8 mouse cellular contexts compared by ENCODE assay signal in genomic region chr6:67267408-67268244, GRCm38 (mm10). TPM values are rescaled to one million over a fixed set of nuclear protein-coding genes. Genes with fewer than 3 reads are reported as not detected.
DNase-seq lines count a peak whose midpoint lies in the region; ATAC-seq and TF ChIP-seq lines count a peak whose summit lies in the region.

No protein-coding gene starts in this region.

- peaks cover 46% of the 10 kb centered on the region for H3K4me1 ChIP-seq in E14TG2a.4 (replicated peaks; ENCODE audit: low read depth, low read length)
- 0 out of 2 replicates have a peak, but pooled peaks cover 2% of the 10 kb centered on the region for H3K4me1 ChIP-seq in bone marrow macrophage, adult 2 months (ENCODE audit: control insufficient read depth, insufficient read depth, low read length)
- H3K4me1 ChIP-seq in erythroblast, embryonic 14.5 days (ENCODE audit: control insufficient read depth), result peaks cover 45% of the 10 kb centered on the region
- peaks cover 7% of the 10 kb centered on the region; the same call in 1 of the 2 replicates for H3K4me1 ChIP-seq in heart, embryonic 15.5 days (replicated peaks)
- H3K4me1 ChIP-seq in lung, adult 2 months (ENCODE audit: control insufficient read depth, insufficient read depth, low read length), result peaks cover 2% of the 10 kb centered on the region
- peaks cover 19% of the 10 kb centered on the region for H3K4me1 ChIP-seq in neural tube, embryonic 15.5 days

- H3K4me2 ChIP-seq in heart, embryonic 15.5 days, result peak overlapping the region; percentile 72
- H3K4me2 ChIP-seq in neural tube, embryonic 15.5 days, result peak overlapping the region; percentile 86

- H3K27ac ChIP-seq in bone marrow macrophage, adult 2 months (ENCODE audit: insufficient read depth, low read depth, low read length), result peak overlapping the region; percentile 74
- H3K27ac ChIP-seq in heart, embryonic 15.5 days, result peak overlapping the region; percentile 93
- H3K27ac ChIP-seq in neural tube, embryonic 15.5 days (replicated peaks), result peak overlapping the region; percentile 87

- H3K9ac ChIP-seq in heart, embryonic 15.5 days, result peak overlapping the region; percentile 99
- H3K9ac ChIP-seq in neural tube, embryonic 15.5 days (replicated peaks), result peak overlapping the region; percentile 84

- peak; percentile 25 for ATAC-seq in heart, embryonic 15.5 days (replicated peaks; ENCODE audit: insufficient number of reproducible peaks, insufficient read depth, low FRiP score, low read depth)
- ATAC-seq in neural tube, embryonic 15.5 days (ENCODE audit: low FRiP score), result peak; percentile 68

- no peak for TF ChIP-seq POLR2A in bone marrow macrophage, adult 2 months (IDR thresholded peaks at IDR 0.05; ENCODE audit: borderline replicate concordance, low read depth, low read length)
- no peak for TF ChIP-seq POLR2A in lung, adult 2 months (IDR thresholded peaks at IDR 0.05; ENCODE audit: borderline replicate concordance, extremely low read depth, low read depth, low read length)

- H3K9me3 ChIP-seq in E14TG2a.4 (ENCODE audit: low read length), result no peaks in the 10 kb centered on the region
- H3K9me3 ChIP-seq in erythroblast, embryonic 14.5 days (ENCODE audit: control insufficient read depth, low read length), result no peaks in the 10 kb centered on the region
- H3K9me3 ChIP-seq in heart, embryonic 15.5 days (replicated peaks), result no peaks in the 10 kb centered on the region
- no peaks in the 10 kb centered on the region for H3K9me3 ChIP-seq in neural tube, embryonic 15.5 days (replicated peaks)

- TF ChIP-seq CTCF in E14TG2a.4 (conservative IDR thresholded peaks at IDR 0.05; ENCODE audit: low read length), result no peak
- no peak for TF ChIP-seq CTCF in bone marrow macrophage, adult 2 months (IDR thresholded peaks at IDR 0.05; ENCODE audit: low read depth, low read length)
- no peak for TF ChIP-seq CTCF in lung, adult 2 months (IDR thresholded peaks at IDR 0.05; ENCODE audit: insufficient read depth, low read length)

- WGBS in heart, embryonic 15.5 days, result under 1% methylated on average over 62 of the region's 65 CpGs
- WGBS in lung, adult 2 months, result under 1% methylated on average over 65 of the region's 65 CpGs
- WGBS in neural tube, embryonic 15.5 days, result under 1% methylated on average over 65 of the region's 65 CpGs

- peak overlapping the region; percentile 100 for H3K4me3 ChIP-seq in E14TG2a.4 (replicated peaks; ENCODE audit: low read length)
- H3K4me3 ChIP-seq in bone marrow macrophage, adult 2 months (ENCODE audit: insufficient read depth, low read length), result peak overlapping the region; percentile 86
- H3K4me3 ChIP-seq in erythroblast, embryonic 14.5 days (replicated peaks), result peak overlapping the region; percentile 97
- peak overlapping the region; percentile 89 for H3K4me3 ChIP-seq in heart, embryonic 15.5 days
- peak overlapping the region; percentile 96 for H3K4me3 ChIP-seq in lung, adult 2 months (replicated peaks; ENCODE audit: extremely low read depth, low read depth, low read length)
- peak overlapping the region; percentile 100 for H3K4me3 ChIP-seq in neural tube, embryonic 15.5 days (replicated peaks)

- H3K27me3 ChIP-seq in E14TG2a.4 (ENCODE audit: insufficient read depth, low read length), result no peaks in the 10 kb centered on the region
- H3K27me3 ChIP-seq in erythroblast, embryonic 14.5 days (ENCODE audit: control insufficient read depth), result no peaks in the 10 kb centered on the region
- no peaks in the 10 kb centered on the region for H3K27me3 ChIP-seq in heart, embryonic 15.5 days
- H3K27me3 ChIP-seq in neural tube, embryonic 15.5 days (replicated peaks), result no peaks in the 10 kb centered on the region

- DNase-seq in kidney, postnatal 14 days, result peak; percentile 42
- DNase-seq in lung, adult 2 months, result peak; percentile 48
- peak; percentile 64 for DNase-seq in thymus, postnatal 0 days (ENCODE audit: low spot score)

- H3K36me3 ChIP-seq in E14TG2a.4 (ENCODE audit: insufficient read depth, low read length), result peaks cover 49% of the 10 kb centered on the region
- peaks cover 41% of the 10 kb centered on the region for H3K36me3 ChIP-seq in erythroblast, embryonic 14.5 days (ENCODE audit: control insufficient read depth)
- peaks cover 8% of the 10 kb centered on the region for H3K36me3 ChIP-seq in heart, embryonic 15.5 days
- H3K36me3 ChIP-seq in neural tube, embryonic 15.5 days, result peaks cover 3% of the 10 kb centered on the region; the same call in 1 of the 2 replicates

RNA-seq across cellular contexts. Expression of gene Serbp1, which starts 29.6 kb away (rescaled TPM):
- polyA plus RNA-seq in bone marrow macrophage, adult 2 months (2012; ENCODE audit: insufficient read depth, insufficient read length, missing spikeins), result 378 and 404 TPM in 2 replicates
- 147 and 191 TPM in 2 replicates for polyA plus RNA-seq in erythroblast, embryonic 14.5 days (2012)
- polyA plus RNA-seq in heart, embryonic 15.5 days (2015; fragmentation: Nextera tagmentation; extraction: Ambion mirVana), result 292 and 296 TPM in 2 replicates
- 53.4 TPM in 2 replicates for polyA plus RNA-seq in lung, adult 2 months (2012; rRNA removed)
- 293 and 341 TPM in 2 replicates for polyA plus RNA-seq in neural tube, embryonic 15.5 days (2015; fragmentation: Nextera tagmentation; extraction: Ambion mirVana)
- polyA plus RNA-seq in thymus, postnatal 0 days (2015; fragmentation: Nextera tagmentation; extraction: Ambion mirVana), result 518 and 533 TPM in 2 replicates

Comparison
In these comparisons a context has a peak if more than half of its experiments do, and no peak if none do; other contexts are left out.
1. Peak in every context shown above with its lines: DNase-seq, ATAC-seq, H3K4me3 ChIP-seq and H3K27ac ChIP-seq.